Mouse (Mus musculus) liver, embryonic 14.5 days (tissue): ENCODE measurements around the gene Pimreg.

Source experiments
- CTCF ChIP-seq: IDR thresholded peaks from 2 replicates; pipeline ENCODE4 v1.5.1; 2016; ENCODE audit warnings: antibody characterized with exemption, low read depth, control low read depth
- EP300 ChIP-seq: IDR thresholded peaks from 2 replicates; pipeline ENCODE4 v1.6.1; 2016; ENCODE audit warnings: antibody characterized with exemption, low read depth

DNA sequence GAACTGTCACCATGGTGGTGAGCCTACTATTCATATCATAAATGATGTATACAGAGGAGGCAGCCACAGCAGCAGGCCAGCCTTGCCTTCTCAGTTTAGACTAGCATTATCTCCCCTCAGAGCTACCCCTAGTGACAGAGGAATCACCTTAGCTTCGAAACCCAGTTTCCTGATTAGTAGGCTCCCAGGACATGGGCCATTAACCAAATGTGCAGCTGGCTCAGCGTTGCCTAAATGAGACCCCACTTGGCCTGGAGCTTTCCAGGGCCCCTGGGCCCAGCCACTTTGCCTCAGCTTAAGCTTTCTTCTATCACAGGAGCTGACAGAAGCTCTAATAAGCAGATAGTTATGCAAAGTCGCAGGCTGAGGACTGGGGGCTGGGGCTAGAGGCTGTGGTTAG is 54.2 kb downstream of the Pimreg start:
- TF ChIP-seq EP300 (no peak), CTCF (no peak)
